ENCODE assay signal across 13 mouse cellular contexts in genomic region chrX:75129474-75129873, GRCm38 (mm10). TPM values are rescaled to one million over a fixed set of nuclear protein-coding genes. Genes with fewer than 3 reads are reported as not detected.
DNase-seq lines count a peak whose midpoint lies in the region; ATAC-seq and TF ChIP-seq lines count a peak whose summit lies in the region.
"Had no signal": no experiment of that assay in that cellular context is flagged by ENCODE, and none has a peak within 500 bp of the region (broad histone marks: within the 10 kb centered on the region; RNA-seq: fewer than 3 reads in every experiment).

No protein-coding gene starts in this region.

- H3K4me3 ChIP-seq in hindbrain, embryonic 16.5 days (ENCODE audit: low read length), result no peak overlapping the region
- H3K4me3 ChIP-seq in hindbrain, embryonic 12.5 days, result no peak overlapping the region
- H3K4me3 ChIP-seq in CH12.LX (replicated peaks in 1 of 3; ENCODE audit: low read depth in 2 of 3, low read length in 2 of 3, poor library complexity in 1 of 3), result peak overlapping the region in 1 of 3 experiments; percentile 69
- H3K4me3 ChIP-seq in liver, embryonic 16.5 days (ENCODE audit: low read depth, low read length), result peak overlapping the region; percentile 75
- no peak overlapping the region for H3K4me3 ChIP-seq in forebrain, embryonic 10.5 days

- 78% methylated on average over 2 of the region's 2 CpGs for WGBS in hindbrain, embryonic 16.5 days
- WGBS in hindbrain, embryonic 12.5 days, result 65% methylated on average over 2 of the region's 2 CpGs
- 22% methylated on average over 2 of the region's 2 CpGs for WGBS in liver, embryonic 16.5 days (ENCODE audit: insufficient replicate concordance)
- 70% methylated on average over 2 of the region's 2 CpGs for WGBS in forebrain, embryonic 10.5 days

- no peaks in the 10 kb centered on the region for H3K36me3 ChIP-seq in hindbrain, embryonic 16.5 days (ENCODE audit: control insufficient read depth, insufficient read depth, low read length)
- H3K36me3 ChIP-seq in hindbrain, embryonic 12.5 days, result no peaks in the 10 kb centered on the region
- peaks cover 0 to 7% of the 10 kb centered on the region in 2 experiments for H3K36me3 ChIP-seq in CH12.LX (replicated peaks in 1 of 2; ENCODE audit: control insufficient read depth in 1 of 2, insufficient read depth in 1 of 2, low read length in 1 of 2)
- H3K36me3 ChIP-seq in liver, embryonic 16.5 days (ENCODE audit: control insufficient read depth, insufficient read depth), result peaks cover 11% of the 10 kb centered on the region
- H3K36me3 ChIP-seq in forebrain, embryonic 10.5 days (replicated peaks), result peaks cover 11% of the 10 kb centered on the region; the same call in 1 of the 2 replicates

- in situ Hi-C loops in CH12.LX (cut with MboI; ENCODE audit: low pct_ligation_motif_present, low pct_unique_long_range_greater_than_20kb, low sequenced_read_pairs), result no loop called here

- H3K4me2 ChIP-seq in hindbrain, embryonic 16.5 days (ENCODE audit: low read length), result peak overlapping the region; percentile 5; the same call in 1 of the 2 replicates
- no peak overlapping the region for H3K4me2 ChIP-seq in hindbrain, embryonic 12.5 days (replicated peaks)
- 0 out of 2 replicates have a peak overlapping the region, but pooled peaks have one; percentile 44 for H3K4me2 ChIP-seq in CH12.LX (ENCODE audit: insufficient read depth, low read depth, poor library complexity, severe bottlenecking)
- H3K4me2 ChIP-seq in liver, embryonic 16.5 days (ENCODE audit: low read depth, low read length), result peak overlapping the region; percentile 55

- dilution Hi-C loops in CH12.LX (cut with MboI; ENCODE audit: extremely low pct_ligation_motif_present, extremely low pct_unique_long_range_greater_than_20kb, low sequenced_read_pairs), result no loop called here

- H3K4me1 ChIP-seq in hindbrain, embryonic 16.5 days (ENCODE audit: control insufficient read depth, insufficient read depth, low read depth, low read length), result no peaks in the 10 kb centered on the region
- H3K4me1 ChIP-seq in hindbrain, embryonic 12.5 days, result no peaks in the 10 kb centered on the region
- peaks cover 0 to 10% of the 10 kb centered on the region in 2 experiments; a peak in 2 of 4 replicates for H3K4me1 ChIP-seq in CH12.LX (ENCODE audit: control insufficient read depth in 1 of 2, insufficient read depth in 2 of 2)
- no peaks in the 10 kb centered on the region; the same call in none of the 2 replicates for H3K4me1 ChIP-seq in liver, embryonic 16.5 days (ENCODE audit: control insufficient read depth, low read depth, low read length)
- H3K4me1 ChIP-seq in forebrain, embryonic 10.5 days, result peaks cover 5% of the 10 kb centered on the region; the same call in 1 of the 2 replicates

- ATAC-seq in hindbrain, embryonic 16.5 days, result no peak
- ATAC-seq in hindbrain, embryonic 12.5 days (ENCODE audit: low FRiP score), result no peak
- ATAC-seq in common myeloid progenitor, adult 5-6 weeks (replicated peaks; ENCODE audit: low read depth, poor library complexity, severe bottlenecking), result peak; percentile 40
- peak; percentile 16; the same call in 1 of the 2 replicates for ATAC-seq in liver, embryonic 16.5 days (ENCODE audit: low read depth)

- no peak for TF ChIP-seq RAD21 in CH12.LX (IDR thresholded peaks at IDR 0.05; ENCODE audit: low read depth, low read length)

- H3K9me3 ChIP-seq in hindbrain, embryonic 16.5 days (ENCODE audit: control insufficient read depth, low read length), result no peaks in the 10 kb centered on the region
- no peaks in the 10 kb centered on the region for H3K9me3 ChIP-seq in hindbrain, embryonic 12.5 days (replicated peaks)
- H3K9me3 ChIP-seq in CH12.LX (replicated peaks; ENCODE audit: low read length), result no peaks in the 10 kb centered on the region
- no peaks in the 10 kb centered on the region for H3K9me3 ChIP-seq in liver, embryonic 16.5 days (replicated peaks; ENCODE audit: control insufficient read depth, low read length)
- H3K9me3 ChIP-seq in forebrain, embryonic 10.5 days, result no peaks in the 10 kb centered on the region

- no peak for TF ChIP-seq POLR2A in CH12.LX (IDR thresholded peaks at IDR 0.05; ENCODE audit: low read depth, low read length)

- no peak for TF ChIP-seq EP300 in CH12.LX (IDR thresholded peaks at IDR 0.05; ENCODE audit: low read length)

- H3K9ac ChIP-seq in hindbrain, embryonic 16.5 days (ENCODE audit: low read depth, low read length), result no peak overlapping the region
- H3K9ac ChIP-seq in hindbrain, embryonic 12.5 days, result no peak overlapping the region
- no peak overlapping the region; the same call in 1 of the 2 replicates for H3K9ac ChIP-seq in CH12.LX (ENCODE audit: insufficient read depth, low read depth)
- H3K9ac ChIP-seq in liver, embryonic 16.5 days (ENCODE audit: low read depth, low read length), result peak overlapping the region; percentile 59

- 0 out of 2 replicates have a peak, but pooled peaks cover 3% of the 10 kb centered on the region for H3K79me2 ChIP-seq in CH12.LX (replicated peaks; ENCODE audit: control insufficient read depth, extremely low read depth, insufficient read depth, poor library complexity, severe bottlenecking)

- no peak overlapping the region for H3K27ac ChIP-seq in hindbrain, embryonic 16.5 days (ENCODE audit: low read depth, low read length)
- H3K27ac ChIP-seq in hindbrain, embryonic 12.5 days, result no peak overlapping the region
- no peak overlapping the region for H3K27ac ChIP-seq in CH12.LX (ENCODE audit: insufficient read depth, low read depth)
- H3K27ac ChIP-seq in liver, embryonic 16.5 days (ENCODE audit: low read length), result peak overlapping the region; percentile 91
- no peak overlapping the region for H3K27ac ChIP-seq in forebrain, embryonic 10.5 days

- no peak for TF ChIP-seq CTCF in CH12.LX (conservative IDR thresholded peaks at IDR 0.05 in 1 of 2, IDR thresholded peaks at IDR 0.05 in 1 of 2; ENCODE audit: low read depth in 2 of 2, low read length in 2 of 2)

- no peak for DNase-seq in CH12.LX (ENCODE audit: extremely low read depth)
- DNase-seq in right cerebral cortex, adult 18-20 months, result no peak
- DNase-seq in forebrain, embryonic 10.5 days (ENCODE audit: extremely low spot score, low spot score), result no peak
- no peak for DNase-seq in adrenal gland, postnatal 10 days
- DNase-seq: kidney, adult 11 months; thymus, postnatal 36 days had no signal

- H3K27me3 ChIP-seq in hindbrain, embryonic 16.5 days (replicated peaks; ENCODE audit: control insufficient read depth, insufficient read depth, low read length), result no peaks in the 10 kb centered on the region
- H3K27me3 ChIP-seq in hindbrain, embryonic 12.5 days, result no peaks in the 10 kb centered on the region
- H3K27me3 ChIP-seq in CH12.LX (replicated peaks), result no peaks in the 10 kb centered on the region
- H3K27me3 ChIP-seq in liver, embryonic 16.5 days (ENCODE audit: control insufficient read depth, insufficient read depth, low read depth, low read length), result no peaks in the 10 kb centered on the region
- no peaks in the 10 kb centered on the region for H3K27me3 ChIP-seq in forebrain, embryonic 10.5 days (ENCODE audit: poor library complexity, severe bottlenecking)

TF ChIP-seq in CH12.LX, 34 proteins besides CTCF, POLR2A, EP300 and RAD21 (continues in another document):
- no peak for TF ChIP-seq NRF1 (IDR thresholded peaks at IDR 0.05; ENCODE audit: low read depth, low read length)

RNA-seq across cellular contexts. Expression of gene Mpp1, which starts 1.3 kb away (rescaled TPM):
- 30.5 and 31.8 TPM in 2 replicates for polyA plus RNA-seq in hindbrain, embryonic 16.5 days (2015; fragmentation: Nextera tagmentation; extraction: Ambion mirVana)
- polyA plus RNA-seq in hindbrain, embryonic 12.5 days (2016; fragmentation: Nextera tagmentation; extraction: Ambion mirVana), result 27.2 and 28.7 TPM in 2 replicates
- total RNA-seq in CH12.LX (2012; rRNA removed), result 19.9 and 22.2 TPM in 2 replicates
- 10.8 and 13.0 TPM in 2 replicates for total RNA-seq in CH12.LX (2014; rRNA removed)
- 30.0 and 34.8 TPM in 2 replicates for polyA plus RNA-seq in CH12.LX (2012; ENCODE audit: insufficient read length, low read depth)
- total RNA-seq in common myeloid progenitor, adult 5-6 weeks (2017), result 36.8 and 38.4 TPM in 2 replicates
- polyA plus RNA-seq in liver, embryonic 16.5 days (2015; fragmentation: Nextera tagmentation; extraction: Ambion mirVana), result 155 and 158 TPM in 2 replicates
- 21.0 and 21.4 TPM in 2 replicates for polyA plus RNA-seq in forebrain, embryonic 10.5 days (2016; fragmentation: Nextera tagmentation; extraction: Ambion mirVana)
- 10 to 100 TPM; 39.5 to 50.3 TPM for total RNA-seq in adrenal gland, postnatal 10 days (2021)

RNA-seq across cellular contexts. Expression of gene Dkc1, which starts 33.8 kb away (rescaled TPM):
- polyA plus RNA-seq in hindbrain, embryonic 16.5 days (2015; fragmentation: Nextera tagmentation; extraction: Ambion mirVana), result 49.2 and 49.9 TPM in 2 replicates
- 79.3 and 82.7 TPM in 2 replicates for polyA plus RNA-seq in hindbrain, embryonic 12.5 days (2016; fragmentation: Nextera tagmentation; extraction: Ambion mirVana)
- total RNA-seq in CH12.LX (2012; rRNA removed) (110 and 152 TPM in 2 replicates), CH12.LX (2014; rRNA removed) (260 and 294 TPM in 2 replicates)
- 273 and 427 TPM in 2 replicates for polyA plus RNA-seq in CH12.LX (2012; ENCODE audit: insufficient read length, low read depth)
- total RNA-seq in common myeloid progenitor, adult 5-6 weeks (2017), result 442 and 489 TPM in 2 replicates
- 60.2 and 67.1 TPM in 2 replicates for polyA plus RNA-seq in liver, embryonic 16.5 days (2015; fragmentation: Nextera tagmentation; extraction: Ambion mirVana)
- 266 and 289 TPM in 2 replicates for polyA plus RNA-seq in forebrain, embryonic 10.5 days (2016; fragmentation: Nextera tagmentation; extraction: Ambion mirVana)
- total RNA-seq in adrenal gland, postnatal 10 days (2021), result 10 to 100 TPM; 48.0 to 52.3 TPM

RNA-seq across cellular contexts. Expression of gene Smim9, which starts 34.1 kb away (rescaled TPM):
- not detected in 2 replicates for polyA plus RNA-seq in hindbrain, embryonic 16.5 days (2015; fragmentation: Nextera tagmentation; extraction: Ambion mirVana)
- polyA plus RNA-seq in hindbrain, embryonic 12.5 days (2016; fragmentation: Nextera tagmentation; extraction: Ambion mirVana), result not detected in 2 replicates
- not detected in 2 replicates for total RNA-seq in CH12.LX (2012; rRNA removed)
- not detected in 2 replicates for total RNA-seq in CH12.LX (2014; rRNA removed)
- not detected in 2 replicates for polyA plus RNA-seq in CH12.LX (2012; ENCODE audit: insufficient read length, low read depth)
- not detected in 2 replicates for total RNA-seq in common myeloid progenitor, adult 5-6 weeks (2017)
- not detected in 2 replicates for polyA plus RNA-seq in liver, embryonic 16.5 days (2015; fragmentation: Nextera tagmentation; extraction: Ambion mirVana)
- polyA plus RNA-seq in forebrain, embryonic 10.5 days (2016; fragmentation: Nextera tagmentation; extraction: Ambion mirVana), result not detected in 2 replicates
- total RNA-seq in adrenal gland, postnatal 10 days (2021), result not detected
- total RNA-seq: adrenal gland, adult 18-20 months; left cerebral cortex, postnatal 14 days had no signal
- polyA plus RNA-seq: frontal cortex, adult 2 months had no signal

RNA-seq across cellular contexts. Expression of gene Gab3, which starts 44.2 kb away (rescaled TPM):
- 3.0 and 3.1 TPM in 2 replicates for polyA plus RNA-seq in hindbrain, embryonic 16.5 days (2015; fragmentation: Nextera tagmentation; extraction: Ambion mirVana)
- polyA plus RNA-seq in hindbrain, embryonic 12.5 days (2016; fragmentation: Nextera tagmentation; extraction: Ambion mirVana), result 1.2 and 1.7 TPM in 2 replicates
- 0.17 and 0.21 TPM in 2 replicates for total RNA-seq in CH12.LX (2012; rRNA removed)
- 0.27 and 0.42 TPM in 2 replicates for total RNA-seq in CH12.LX (2014; rRNA removed)
- 0.37 and 0.64 TPM in 2 replicates for polyA plus RNA-seq in CH12.LX (2012; ENCODE audit: insufficient read length, low read depth)
- total RNA-seq in common myeloid progenitor, adult 5-6 weeks (2017), result 1.8 and 2.4 TPM in 2 replicates
- 1.4 TPM in 2 replicates for polyA plus RNA-seq in liver, embryonic 16.5 days (2015; fragmentation: Nextera tagmentation; extraction: Ambion mirVana)
- 0.56 and 0.77 TPM in 2 replicates for polyA plus RNA-seq in forebrain, embryonic 10.5 days (2016; fragmentation: Nextera tagmentation; extraction: Ambion mirVana)
- total RNA-seq in adrenal gland, postnatal 10 days (2021), result 1 to 10 TPM; 1.7 to 2.7 TPM

Comparison
In these comparisons a context has a peak if more than half of its experiments do, and no peak if none do; other contexts are left out.
1. ATAC-seq: peak in common myeloid progenitor, adult 5-6 weeks (single experiment) and liver, embryonic 16.5 days (single experiment); none in hindbrain, embryonic 16.5 days (single experiment) and hindbrain, embryonic 12.5 days (single experiment).